Mouse (Mus musculus) right cerebral cortex, adult 2 months (tissue): ENCODE data around the gene Snx13.

Source experiments
- DNase-seq, 2 experiments: peaks; one replicate each; pipeline ENCODE4 v3.0.0; 2021 to 2022; ENCODE audit warnings: low spot score in 2 of 2

Gene Snx13

DNA sequence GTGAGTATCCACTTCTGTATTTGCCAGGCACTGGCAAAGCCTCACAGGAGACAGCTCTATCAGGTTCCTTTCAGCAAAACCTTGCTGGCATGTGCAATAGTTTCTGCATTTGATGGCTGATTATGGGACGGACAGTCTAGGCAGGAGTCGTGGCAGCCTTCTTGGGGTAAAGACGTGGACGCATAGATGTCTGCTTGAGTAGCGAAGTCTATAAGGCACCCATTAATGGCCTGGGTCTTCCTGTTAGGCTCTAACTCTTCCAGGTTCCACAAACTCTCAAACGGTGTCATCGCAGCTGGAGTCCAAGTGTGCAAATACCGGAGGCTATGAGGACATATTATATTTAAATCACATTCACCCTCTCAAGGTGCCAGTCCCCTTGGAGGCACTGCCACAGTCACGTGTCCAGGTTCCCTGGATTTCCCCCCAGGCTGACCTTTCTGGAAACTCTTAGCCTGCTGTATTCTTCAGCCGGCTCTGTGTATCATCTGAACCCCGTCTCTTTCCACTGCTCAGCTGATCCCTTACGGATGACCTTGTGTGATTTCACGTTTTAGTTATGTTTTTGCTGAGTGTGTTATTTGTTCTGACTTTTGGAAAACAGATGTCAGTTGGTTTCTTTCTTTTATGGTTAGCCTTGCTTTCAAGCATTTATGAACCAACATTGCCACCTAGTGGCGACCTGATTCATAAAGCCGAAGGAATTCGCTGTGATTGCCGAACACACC is 144.9 kb downstream of the Snx13 start:
- DNase-seq = peak; percentile 90

- DNase-seq = no peak
Observed at GRCm38 (mm10) chr12:35192426-35192769, 145.4 kb downstream of the Snx13 start.
